Mouse (Mus musculus) hematopoietic multipotent progenitor cell, adult 10-12 weeks (in vitro differentiated cells): ENCODE results near the gene Olfr872. TPM values are rescaled to one million over a fixed set of nuclear protein-coding genes. Genes with fewer than 3 reads are reported as not detected.

Source experiments
- polyA plus RNA-seq: library from polyadenylated mRNA; stranded (reverse); fragments of >175 nt; gene quantifications from 2 replicates; pipeline ENCODE4 v1.2.3, GENCODE M21; 2012; ENCODE audit warnings: low replicate concordance

Olfr872 gene
- not detected in 2 replicates for polyA plus RNA-seq

GRCm38 (mm10) chr9:20236819-20237218, at the start of gene Olfr872:
Gene Olfr872, plus strand, starts transcription at chr9:20237119.

GRCm38 (mm10) chr9:20211907-20212306, 25.0 kb upstream of the Olfr872 start, which contains the start of gene Olfr871:
Gene Olfr871, plus strand, starts transcription at chr9:20212207.

GRCm38 (mm10) chr9:20282051-20282450, 45.1 kb downstream of the Olfr872 start, which contains the start of gene Olfr39:
Gene Olfr39, plus strand, starts transcription at chr9:20282351.

DNA sequence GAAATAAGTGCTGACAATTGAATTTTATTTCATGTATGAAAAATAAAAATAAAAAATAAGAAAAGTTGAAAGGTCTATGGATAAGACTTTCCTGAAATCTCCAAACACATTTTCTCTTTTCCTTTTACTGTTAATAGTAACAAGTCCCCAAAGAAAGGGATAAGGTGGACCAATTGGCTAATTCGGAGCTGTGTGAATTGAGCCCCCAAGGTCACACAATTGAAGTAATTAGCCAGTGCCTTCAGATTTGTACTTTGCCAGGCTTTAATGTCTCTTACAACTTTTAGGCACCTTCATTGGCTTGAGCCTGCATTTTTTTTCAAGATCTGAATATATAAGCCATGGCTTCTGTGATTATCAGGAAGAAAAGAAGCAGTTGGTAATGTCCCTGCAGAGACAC, 61.3 kb downstream of the Olfr872 start, which contains the start of gene Olfr873:
TSS of gene Olfr873 (plus strand) at position 301 of the 400 bp plus-strand sequence.

Other genes with a start within 250 kb of the Olfr872 start
- not detected in 2 replicates for gene Olfr866, start 209.1 kb upstream of the Olfr872 start, polyA plus RNA-seq
- gene Olfr867, start 179.6 kb upstream of the Olfr872 start, polyA plus RNA-seq: not detected in 2 replicates
- not detected in 2 replicates for gene Olfr868, start 138.5 kb upstream of the Olfr872 start, polyA plus RNA-seq
- not detected in 2 replicates for gene Olfr869, start 108.1 kb upstream of the Olfr872 start, polyA plus RNA-seq
- not detected in 2 replicates for gene Olfr870, start 63.1 kb upstream of the Olfr872 start, polyA plus RNA-seq
- not detected in 2 replicates for gene Olfr871, start 24.9 kb upstream of the Olfr872 start, polyA plus RNA-seq
- gene Olfr39, start 45.2 kb downstream of the Olfr872 start, polyA plus RNA-seq: not detected in 2 replicates
- gene Olfr873, start 61.4 kb downstream of the Olfr872 start, polyA plus RNA-seq: not detected in 2 replicates
- not detected in 2 replicates for gene Olfr18, start 99.0 kb downstream of the Olfr872 start, polyA plus RNA-seq
- 0.25 and 1.2 TPM in 2 replicates for gene Zfp560, start 148.1 kb downstream of the Olfr872 start, polyA plus RNA-seq
- 0.29 and 0.77 TPM in 2 replicates for gene Zfp26, start 223.0 kb downstream of the Olfr872 start, polyA plus RNA-seq